Mouse (Mus musculus): ENCODE results near the gene Fndc3b. TPM values are rescaled to one million over a fixed set of nuclear protein-coding genes. Genes with fewer than 3 reads are reported as not detected.

Gene Fndc3b
- total and polyA plus RNA-seq, 2 experiments from 2014 or later, result 16.4 to 57.1 TPM

DNA sequence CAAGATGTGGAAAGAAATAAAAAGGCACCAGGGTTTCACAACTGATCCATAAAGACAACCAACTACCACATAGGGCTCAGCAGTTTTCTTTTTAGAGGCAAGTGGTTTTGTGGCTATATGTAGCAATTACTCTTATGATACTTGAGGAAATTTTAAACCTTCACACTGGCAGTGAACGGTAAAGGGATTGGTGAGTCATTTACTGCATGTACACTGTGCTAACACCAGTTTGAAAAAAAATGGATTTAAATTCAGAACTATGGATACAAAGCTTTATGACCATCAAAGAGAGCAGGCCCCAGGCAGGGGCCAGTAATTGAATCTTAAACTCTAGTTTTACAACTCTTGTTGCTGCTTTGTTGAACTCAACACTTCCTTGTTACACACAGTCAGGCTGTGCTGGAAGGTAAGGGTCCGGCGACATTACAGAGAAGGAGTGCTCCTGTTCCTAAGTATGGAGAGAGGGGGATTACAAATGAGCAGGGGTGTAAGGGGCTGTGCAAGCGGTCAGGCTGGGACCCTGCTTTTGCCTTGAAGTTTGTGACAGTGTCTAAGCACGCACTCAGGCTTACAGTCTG is 148.0 kb downstream of the Fndc3b start:
- TF ChIP-seq EP300 (IDR thresholded peaks at IDR 0.05; ENCODE audit: low read depth), result no peak
- no peak for TF ChIP-seq CTCF (IDR thresholded peaks at IDR 0.05; ENCODE audit: low read depth)
- H3K36me3 ChIP-seq (replicated peaks; ENCODE audit: control insufficient read depth, insufficient read depth, low read length), result no peaks in the 10 kb centered on the region
- 94% methylated on average over 5 of the region's 5 CpGs for WGBS
- no peak overlapping the region for H3K4me2 ChIP-seq (ENCODE audit: low read depth, low read length)
- H3K4me1 ChIP-seq (ENCODE audit: control insufficient read depth, insufficient read depth), result peaks cover 8% of the 10 kb centered on the region; the same call in 1 of the 2 replicates
- H3K9ac ChIP-seq (replicated peaks; ENCODE audit: low read depth, low read length), result no peak overlapping the region
- no peak for DNase-seq (ENCODE audit: low spot score)
- no peak overlapping the region for H3K4me3 ChIP-seq (ENCODE audit: low read depth, low read length)
- no peak for ATAC-seq (ENCODE audit: insufficient read depth, low read depth)
- no peaks in the 10 kb centered on the region for H3K9me3 ChIP-seq (replicated peaks; ENCODE audit: control insufficient read depth, low read length)
- no peak overlapping the region for H3K27ac ChIP-seq (ENCODE audit: low read depth)
- no peaks in the 10 kb centered on the region for H3K27me3 ChIP-seq (ENCODE audit: control insufficient read depth, insufficient read depth, low read length)

DNA sequence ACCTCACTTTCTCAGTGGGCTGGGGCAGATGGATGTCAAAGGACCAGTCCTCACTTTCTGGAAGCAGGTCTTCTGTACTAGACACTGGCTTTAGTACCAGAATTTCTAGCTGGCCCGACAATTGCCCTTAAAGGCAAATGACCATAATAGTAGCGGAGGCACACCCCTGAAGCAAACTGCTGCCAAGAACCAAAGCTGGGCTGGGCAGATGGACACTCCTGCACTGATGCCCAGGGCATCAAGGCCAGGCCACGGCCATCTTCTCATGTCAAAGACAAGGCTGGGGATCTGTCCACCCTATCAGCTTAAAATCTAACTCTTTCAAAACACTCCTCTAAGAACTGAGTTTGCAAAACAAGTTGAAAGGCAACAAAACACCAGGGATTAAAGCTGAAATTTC is 148.6 kb downstream of the Fndc3b start:
- no peak for DNase-seq (ENCODE audit: low spot score)
- no peak overlapping the region for H3K4me3 ChIP-seq (ENCODE audit: low read depth, low read length)
- no peaks in the 10 kb centered on the region for H3K36me3 ChIP-seq (replicated peaks; ENCODE audit: control insufficient read depth, insufficient read depth, low read length)
- WGBS, result 82% methylated on average over 3 of the region's 3 CpGs
- ATAC-seq (ENCODE audit: insufficient read depth, low read depth), result no peak
- no peaks in the 10 kb centered on the region for H3K27me3 ChIP-seq (ENCODE audit: control insufficient read depth, insufficient read depth, low read length)
- H3K9ac ChIP-seq (replicated peaks; ENCODE audit: low read depth, low read length), result no peak overlapping the region
- no peak overlapping the region for H3K4me2 ChIP-seq (ENCODE audit: low read depth, low read length)
- no peaks in the 10 kb centered on the region for H3K9me3 ChIP-seq (replicated peaks; ENCODE audit: control insufficient read depth, low read length)
- no peak overlapping the region for H3K27ac ChIP-seq (ENCODE audit: low read depth)
- 0 out of 2 replicates have a peak, but pooled peaks cover 2% of the 10 kb centered on the region for H3K4me1 ChIP-seq (ENCODE audit: control insufficient read depth, insufficient read depth)
- TF ChIP-seq CTCF (IDR thresholded peaks at IDR 0.05; ENCODE audit: low read depth), result no peak
- TF ChIP-seq EP300 (IDR thresholded peaks at IDR 0.05; ENCODE audit: low read depth), result no peak

DNA sequence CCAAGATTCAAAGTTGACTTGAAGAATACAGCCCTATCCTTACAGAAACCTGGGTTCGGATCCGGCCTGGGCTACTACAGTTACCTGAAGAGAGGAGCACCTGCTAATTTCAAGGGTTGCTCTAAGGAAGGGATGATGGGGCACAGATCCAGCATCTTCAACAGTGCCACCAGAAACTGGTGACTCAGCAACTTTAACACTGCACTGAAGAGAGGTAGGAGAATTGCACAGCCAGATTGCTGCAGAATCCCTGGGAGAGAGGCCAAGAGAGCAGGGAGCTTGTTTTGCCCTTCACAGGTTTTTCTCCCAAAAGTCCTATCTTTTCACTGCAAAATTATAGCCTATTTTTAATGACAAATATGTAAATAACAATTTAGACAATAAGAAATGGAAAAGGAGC is 149.2 kb downstream of the Fndc3b start:
- Histone ChIP-seq H3K36me3 (replicated peaks; ENCODE audit: control insufficient read depth, insufficient read depth, low read length) (no peaks in the 10 kb centered on the region), H3K9me3 (replicated peaks; ENCODE audit: control insufficient read depth, low read length) (no peaks in the 10 kb centered on the region), H3K27me3 (ENCODE audit: control insufficient read depth, insufficient read depth, low read length) (no peaks in the 10 kb centered on the region), H3K9ac (replicated peaks; ENCODE audit: low read depth, low read length) (no peak overlapping the region), H3K27ac (ENCODE audit: low read depth) (no peak overlapping the region), H3K4me3 (ENCODE audit: low read depth, low read length) (no peak overlapping the region), H3K4me2 (ENCODE audit: low read depth, low read length) (no peak overlapping the region), H3K4me1 (ENCODE audit: control insufficient read depth, insufficient read depth) (no peaks in the 10 kb centered on the region)
- DNase-seq (ENCODE audit: low spot score), result no peak
- no peak for ATAC-seq (ENCODE audit: insufficient read depth, low read depth)
- 96% methylated on average over 2 of the region's 2 CpGs for whole genome bisulfite sequencing
- TF ChIP-seq EP300 (IDR thresholded peaks at IDR 0.05; ENCODE audit: low read depth) (no peak), CTCF (IDR thresholded peaks at IDR 0.05; ENCODE audit: low read depth) (no peak)

DNA sequence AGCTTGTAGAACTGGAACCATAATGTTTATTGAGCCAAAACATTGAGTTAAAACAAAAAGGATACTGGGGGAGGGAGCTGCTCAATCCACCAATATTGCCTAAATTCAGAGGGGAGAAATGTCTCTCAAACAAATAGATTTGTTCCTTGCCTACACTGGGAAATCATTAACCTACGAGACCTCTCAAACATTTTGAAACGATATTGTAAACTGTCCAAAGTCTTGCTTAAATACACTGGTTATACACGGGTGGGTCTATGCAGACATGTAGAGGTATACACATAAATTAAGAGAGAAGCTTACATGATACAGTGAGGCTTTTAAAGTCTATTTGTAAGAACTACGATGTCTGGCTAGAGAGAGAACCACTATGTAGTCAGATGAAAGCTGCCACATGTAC is 151.8 kb downstream of the Fndc3b start:
- no peak for TF ChIP-seq EP300 (IDR thresholded peaks at IDR 0.05; ENCODE audit: low read depth)
- no peak for TF ChIP-seq CTCF (IDR thresholded peaks at IDR 0.05; ENCODE audit: low read depth)
- Histone ChIP-seq H3K9ac (replicated peaks; ENCODE audit: low read depth, low read length) (no peak overlapping the region), H3K9me3 (replicated peaks; ENCODE audit: control insufficient read depth, low read length) (no peaks in the 10 kb centered on the region), H3K4me3 (ENCODE audit: low read depth, low read length) (no peak overlapping the region), H3K27me3 (ENCODE audit: control insufficient read depth, insufficient read depth, low read length) (no peaks in the 10 kb centered on the region), H3K27ac (ENCODE audit: low read depth) (no peak overlapping the region), H3K4me2 (ENCODE audit: low read depth, low read length) (no peak overlapping the region), H3K4me1 (ENCODE audit: control insufficient read depth, insufficient read depth) (no peaks in the 10 kb centered on the region), H3K36me3 (replicated peaks; ENCODE audit: control insufficient read depth, insufficient read depth, low read length) (peaks cover 14% of the 10 kb centered on the region)
- WGBS, result 90% methylated on average over 4 of the region's 4 CpGs
- ATAC-seq (ENCODE audit: insufficient read depth, low read depth) (no peak), DNase-seq (ENCODE audit: low spot score) (no peak)

DNA sequence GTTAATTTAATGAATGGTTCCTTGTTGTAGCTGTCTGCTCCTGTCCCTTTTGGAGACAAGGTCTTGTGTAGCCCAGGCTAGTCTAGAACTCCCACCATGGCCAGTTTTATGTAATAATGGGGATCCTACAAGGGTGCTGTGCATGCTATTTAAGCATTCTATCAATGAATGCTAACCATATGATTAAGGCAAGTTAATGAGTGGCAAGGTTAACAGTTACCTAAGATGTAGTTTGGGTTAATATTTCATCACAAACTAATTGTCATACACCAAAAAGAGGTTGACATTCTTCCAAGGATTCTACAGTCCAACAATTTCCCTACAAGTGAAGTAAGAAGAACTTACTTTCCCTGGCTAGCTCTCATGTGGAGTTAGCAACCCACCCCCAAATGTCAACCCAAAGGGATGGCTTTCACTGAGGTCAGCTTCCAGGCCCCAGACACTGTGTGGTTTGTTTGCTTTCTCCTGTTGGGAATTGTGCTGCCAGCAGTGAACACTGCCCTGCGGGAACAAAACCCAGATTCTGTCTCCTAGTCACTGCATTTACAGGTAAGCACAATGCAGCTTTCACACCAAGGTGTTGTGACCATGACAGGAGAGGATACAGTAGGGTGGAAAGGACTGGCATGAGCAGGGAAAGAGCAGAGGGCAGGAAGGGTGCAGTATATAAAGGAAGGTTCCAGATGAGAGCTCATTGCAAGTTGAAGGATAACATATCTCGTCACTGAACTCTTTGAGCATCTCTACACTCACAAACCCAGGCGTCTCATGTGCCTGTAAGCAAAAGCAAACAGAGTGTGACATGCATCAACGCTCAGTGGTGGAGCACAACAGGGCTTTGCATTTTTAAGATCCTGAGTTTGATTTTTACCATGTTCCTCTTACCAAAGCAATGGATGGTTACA is 153.8 kb downstream of the Fndc3b start:
- DNase-seq (ENCODE audit: low spot score) (no peak), ATAC-seq (ENCODE audit: insufficient read depth, low read depth) (no peak)
- Histone ChIP-seq H3K36me3 (replicated peaks; ENCODE audit: control insufficient read depth, insufficient read depth, low read length) (peaks cover 19% of the 10 kb centered on the region), H3K9ac (replicated peaks; ENCODE audit: low read depth, low read length) (no peak overlapping the region), H3K27me3 (ENCODE audit: control insufficient read depth, insufficient read depth, low read length) (no peaks in the 10 kb centered on the region), H3K9me3 (replicated peaks; ENCODE audit: control insufficient read depth, low read length) (no peaks in the 10 kb centered on the region), H3K4me2 (ENCODE audit: low read depth, low read length) (no peak overlapping the region), H3K4me1 (ENCODE audit: control insufficient read depth, insufficient read depth) (no peaks in the 10 kb centered on the region), H3K4me3 (ENCODE audit: low read depth, low read length) (no peak overlapping the region), H3K27ac (ENCODE audit: low read depth) (no peak overlapping the region)
- no peak for TF ChIP-seq CTCF (IDR thresholded peaks at IDR 0.05; ENCODE audit: low read depth)
- no peak for TF ChIP-seq EP300 (IDR thresholded peaks at IDR 0.05; ENCODE audit: low read depth)
- WGBS, result 78% methylated on average over 4 of the region's 4 CpGs
